Mouse (Mus musculus) kidney, postnatal 25 days (tissue): Measurements from ENCODE around the gene Kcnj12.

Experiments
- DNase-seq, 2 experiments: peaks; one replicate each; pipeline ENCODE4 v3.0.0; 2021; ENCODE audit warnings: mixed read lengths in 2 of 2

Kcnj12 gene

GRCm38 (mm10) chr11:61111472-61111871, 89.1 kb downstream of the Kcnj12 start:
- no peak for DNase-seq

- no peak for DNase-seq
Measured at GRCm38 (mm10) chr11:61112323-61112995, 90.1 kb downstream of the Kcnj12 start.

GRCm38 (mm10) chr11:61116226-61116625, 93.9 kb downstream of the Kcnj12 start:
- no peak for DNase-seq

- no peak for DNase-seq
Measured at GRCm38 (mm10) chr11:61119996-61120583, 97.7 kb downstream of the Kcnj12 start.
